Mouse (Mus musculus) MEL (cell line): Measurements from ENCODE around the gene Mfap1a. TPM values are rescaled to one million over a fixed set of nuclear protein-coding genes. Genes with fewer than 3 reads are reported as not detected.

Source experiments
- DNase-seq: peaks from one replicate; pipeline ENCODE4 v3.0.0; 2011; ENCODE audit warnings: low read depth, low spot score
- H3K27ac ChIP-seq: 2 replicates; pipeline ENCODE4 v1.5.1; 2012; ENCODE audit warnings: low read depth, mild to moderate bottlenecking, control low read depth, low read length, moderate library complexity; ENCODE audit not compliant: control insufficient read depth
- H3K27me3 ChIP-seq, 2 experiments: fragments of 150-350 bp in 1 of 2; sonication (generic) in 1 of 2; 2 replicates each; pipeline ENCODE4 v1.6.1; 2012; ENCODE audit warnings: low read length in 2 of 2, mild to moderate bottlenecking in 2 of 2, improper control_type of control experiment in 1 of 2, moderate library complexity in 1 of 2; ENCODE audit not compliant: insufficient read depth in 2 of 2, control insufficient read depth in 1 of 2
- H3K36me3 ChIP-seq, 2 experiments: 2 replicates each; pipeline ENCODE4 v1.6.1; 2012 to 2014; ENCODE audit warnings: low read length in 2 of 2, improper control_type of control experiment in 1 of 2, inconsistent platforms in 1 of 2, mild to moderate bottlenecking in 1 of 2; ENCODE audit not compliant: insufficient read depth in 2 of 2, control insufficient read depth in 1 of 2
- H3K4me1 ChIP-seq, 2 experiments: fragments of 150-350 bp in 1 of 2; sonication (generic) in 1 of 2; 2 replicates each; pipeline ENCODE4 v1.6.1; 2012; ENCODE audit warnings: low read length in 2 of 2, improper control_type of control experiment in 1 of 2, mild to moderate bottlenecking in 1 of 2; ENCODE audit not compliant: insufficient read depth in 2 of 2, control insufficient read depth in 1 of 2
- H3K4me3 ChIP-seq, 2 experiments: fragments of 150-350 bp in 1 of 2; sonication (generic) in 1 of 2; 2 replicates each; pipeline ENCODE4 v1.5.1; 2012; ENCODE audit warnings: low read depth in 2 of 2, low read length in 2 of 2, mild to moderate bottlenecking in 2 of 2, moderate library complexity in 2 of 2, control low read depth in 1 of 2, improper control_type of control experiment in 1 of 2; ENCODE audit not compliant: control insufficient read depth in 1 of 2, insufficient read depth in 1 of 2
- H3K79me2 ChIP-seq: 2 replicates; pipeline ENCODE4 v1.6.1; 2012; ENCODE audit warnings: mild to moderate bottlenecking, low read length, moderate library complexity; ENCODE audit not compliant: control insufficient read depth, poor library complexity, insufficient read depth
- H3K9ac ChIP-seq: 2 replicates; pipeline ENCODE4 v1.6.1; 2012; ENCODE audit warnings: low read depth, mild to moderate bottlenecking, control low read depth, low read length, moderate library complexity; ENCODE audit not compliant: control insufficient read depth, poor library complexity, severe bottlenecking
- H3K9me3 ChIP-seq: fragments of 150-350 bp; sonication (generic); replicated peaks from 2 replicates; pipeline ENCODE4 v1.6.1; 2012; ENCODE audit warnings: mild to moderate bottlenecking, low read length, improper control_type of control experiment, moderate library complexity; ENCODE audit not compliant: insufficient read depth
- BHLHE40 ChIP-seq: IDR thresholded peaks from 2 replicates; pipeline ENCODE4 v1.6.1; 2012; ENCODE audit warnings: low read depth, mild to moderate bottlenecking, inconsistent platforms, low read length, improper control_type of control experiment, borderline replicate concordance
- CTCF ChIP-seq, 3 experiments: IDR thresholded peaks in 2 of 3; conservative IDR thresholded peaks in 1 of 3; 2 replicates each; pipeline ENCODE4 v1.5.1; 2011 to 2012; ENCODE audit warnings: low read length in 3 of 3, low read depth in 2 of 3, mild to moderate bottlenecking in 2 of 3, improper control_type of control experiment in 1 of 3, inconsistent platforms in 1 of 3, mixed read lengths in 1 of 3, moderate library complexity in 1 of 3; ENCODE audit not compliant: control insufficient read depth in 1 of 3, insufficient read depth in 1 of 3, poor library complexity in 1 of 3, severe bottlenecking in 1 of 3
- EP300 ChIP-seq, 2 experiments: IDR thresholded peaks; 2 replicates each; pipeline ENCODE4 v1.6.1; 2011; ENCODE audit warnings: improper control_type of control experiment in 2 of 2, low read length in 2 of 2, low read depth in 1 of 2, mild to moderate bottlenecking in 1 of 2
- JUND ChIP-seq: IDR thresholded peaks from 2 replicates; pipeline ENCODE4 v1.6.1; 2011; ENCODE audit warnings: low read depth, mild to moderate bottlenecking, improper control_type of control experiment, low read length
- MAFK ChIP-seq: IDR thresholded peaks from 2 replicates; pipeline ENCODE4 v1.6.1; 2011; ENCODE audit warnings: low read depth, mild to moderate bottlenecking, low read length, improper control_type of control experiment, borderline replicate concordance
- MXI1 ChIP-seq: IDR thresholded peaks from 2 replicates; pipeline ENCODE4 v1.6.1; 2011; ENCODE audit warnings: mild to moderate bottlenecking, low read depth, low read length, improper control_type of control experiment
- NELFE ChIP-seq: IDR thresholded peaks from 2 replicates; pipeline ENCODE4 v1.6.1; 2011; ENCODE audit warnings: low read depth, low read length, improper control_type of control experiment
- POLR2AphosphoS2 ChIP-seq: IDR thresholded peaks from 2 replicates; pipeline ENCODE4 v1.6.1; 2011; ENCODE audit warnings: low read length, improper control_type of control experiment
- RCOR1 ChIP-seq: IDR thresholded peaks from 2 replicates; pipeline ENCODE4 v1.6.1; 2012; ENCODE audit warnings: low read depth, mild to moderate bottlenecking, inconsistent platforms, low read length, improper control_type of control experiment
- SMC3 ChIP-seq: IDR thresholded peaks from 2 replicates; pipeline ENCODE4 v1.6.1; 2011; ENCODE audit warnings: low read depth, low read length, improper control_type of control experiment
- TAL1 ChIP-seq: IDR thresholded peaks from 2 replicates; pipeline ENCODE4 v1.6.1; 2012; ENCODE audit warnings: mild to moderate bottlenecking, inconsistent platforms, low read length, moderate library complexity, mixed read lengths
- TCF12 ChIP-seq: IDR thresholded peaks from 2 replicates; pipeline ENCODE4 v1.6.1; 2014; ENCODE audit warnings: low read depth, mild to moderate bottlenecking, inconsistent platforms, low read length, improper control_type of control experiment, moderate library complexity
- USF2 ChIP-seq, 2 experiments: IDR thresholded peaks; 2 replicates each; pipeline ENCODE4 v1.6.1; 2011 to 2012; ENCODE audit warnings: improper control_type of control experiment in 2 of 2, low read length in 2 of 2, borderline replicate concordance in 1 of 2, inconsistent platforms in 1 of 2, low read depth in 1 of 2, mild to moderate bottlenecking in 1 of 2; ENCODE audit not compliant: insufficient read depth in 1 of 2
- ZKSCAN1 ChIP-seq: IDR thresholded peaks from 2 replicates; pipeline ENCODE4 v1.6.1; 2012; ENCODE audit warnings: low read depth, mild to moderate bottlenecking, inconsistent platforms, low read length, improper control_type of control experiment, moderate library complexity
- ZMIZ1 ChIP-seq: IDR thresholded peaks from 2 replicates; pipeline ENCODE4 v1.6.1; 2012; ENCODE audit warnings: low read depth, mild to moderate bottlenecking, inconsistent platforms, low read length, improper control_type of control experiment, moderate library complexity
- polyA plus RNA-seq, 2 experiments: library from polyadenylated mRNA; stranded (reverse) in 1 of 2; unstranded in 1 of 2; fragments of >175 nt in 1 of 2; fragments of >200 nt in 1 of 2; gene quantifications; 2 replicates each; pipeline versions ENCODE4 v1.2.1 to v1.2.4; 2012; ENCODE audit warnings: low replicate concordance in 2 of 2, low read depth in 1 of 2; ENCODE audit not compliant: insufficient read length in 2 of 2, insufficient read depth in 1 of 2, missing spikeins in 1 of 2
- total RNA-seq: library from RNA; depleted of rRNA; stranded (reverse); fragments of 300-350 nt; gene quantifications from 2 replicates; pipeline ENCODE4 v1.2.3, GENCODE M21; 2012

Mfap1a gene
- total and polyA plus RNA-seq, 3 experiments = 23.8 to 29.3 TPM; not detected in 1

GRCm38 (mm10) chr2:121549630-121550029 lies 43.2 kb upstream of the Mfap1a start:
- Histone ChIP-seq H3K9me3 (no peaks in the 10 kb centered on the region), H3K36me3 (peaks cover 0 to under 1% of the 10 kb centered on the region in 2 experiments; a peak in 2 of 4 replicates), H3K9ac (no peak overlapping the region), H3K27me3 (no peaks in the 10 kb centered on the region), H3K4me3 (no peak overlapping the region), H3K27ac (no peak overlapping the region), H3K79me2 (no peaks in the 10 kb centered on the region), H3K4me1 (no peaks in the 10 kb centered on the region)
- no peak for DNase-seq
- TF ChIP-seq TAL1 = no peak
- TF ChIP-seq ZMIZ1 = no peak
- no peak for TF ChIP-seq RCOR1
- TF ChIP-seq POLR2AphosphoS2 = no peak
- no peak for TF ChIP-seq USF2 (IDR thresholded peaks at IDR 0.05; ENCODE audit: borderline replicate concordance in 1 of 2, insufficient read depth in 1 of 2, low read depth in 1 of 2, low read length in 2 of 2)
- TF ChIP-seq TCF12 = no peak
- no peak for TF ChIP-seq ZKSCAN1
- TF ChIP-seq SMC3 = no peak

DNA sequence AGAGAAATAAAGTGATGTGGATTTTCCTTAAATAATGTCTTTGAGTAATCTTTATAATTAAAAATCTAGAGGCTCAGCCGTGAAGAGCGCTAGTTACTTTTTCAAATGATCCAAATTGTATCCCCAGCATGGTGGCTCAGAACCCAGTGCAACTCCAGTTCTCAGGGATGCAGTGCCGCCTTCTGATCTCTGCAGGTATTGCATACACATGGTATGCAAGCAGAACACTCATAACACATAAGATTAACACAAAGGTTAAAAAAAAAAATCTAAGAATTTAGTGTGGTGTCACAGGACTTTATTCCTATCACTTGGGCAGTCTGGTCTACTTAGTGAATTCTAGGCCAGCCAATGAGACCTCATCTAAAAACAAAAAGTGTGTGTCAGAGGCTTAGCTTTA lies 38.4 kb upstream of the Mfap1a start:
- Histone ChIP-seq H3K36me3 (peaks cover 0 to 15% of the 10 kb centered on the region in 2 experiments; a peak in 2 of 4 replicates), H3K9me3 (no peaks in the 10 kb centered on the region), H3K79me2 (no peaks in the 10 kb centered on the region), H3K27ac (no peak overlapping the region), H3K9ac (no peak overlapping the region), H3K4me1 (no peaks in the 10 kb centered on the region), H3K27me3 (no peaks in the 10 kb centered on the region), H3K4me3 (no peak overlapping the region)
- no peak for TF ChIP-seq JUND
- peak; percentile 7 to 24 (median 7); a peak in 1 of 6 replicates for TF ChIP-seq CTCF (IDR thresholded peaks at IDR 0.05 in 2 of 3, conservative IDR thresholded peaks at IDR 0.05 in 1 of 3; ENCODE audit: control insufficient read depth in 1 of 3, insufficient read depth in 1 of 3, low read depth in 2 of 3, low read length in 3 of 3, poor library complexity in 1 of 3, severe bottlenecking in 1 of 3)
- no peak for TF ChIP-seq BHLHE40
- no peak for TF ChIP-seq POLR2AphosphoS2
- TF ChIP-seq EP300 (IDR thresholded peaks at IDR 0.05; ENCODE audit: low read depth in 1 of 2, low read length in 2 of 2) = no peak
- DNase-seq = peak; percentile 26

DNA sequence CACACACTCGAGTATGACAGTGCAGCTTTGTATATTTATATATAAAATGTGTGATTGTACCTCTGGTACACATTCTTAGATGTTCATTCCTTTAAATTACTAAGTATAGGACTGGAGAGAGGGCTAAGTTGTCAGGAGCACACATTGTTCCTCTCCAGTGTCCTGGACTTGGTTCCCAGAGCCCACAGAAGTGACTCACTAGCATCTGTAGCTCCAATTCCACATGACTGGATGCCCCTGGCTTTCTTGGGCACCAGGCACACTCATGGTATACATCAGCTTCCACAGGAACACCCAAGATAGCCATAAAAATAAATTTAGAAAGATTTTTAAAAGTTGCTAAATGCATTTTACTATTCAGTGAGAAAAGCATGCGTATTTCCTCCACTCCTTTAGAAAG lies 18.6 kb upstream of the Mfap1a start:
- peaks cover 5 to 6% of the 10 kb centered on the region in 2 experiments for H3K4me1 ChIP-seq
- H3K36me3 ChIP-seq = peaks cover 3 to 16% of the 10 kb centered on the region in 2 experiments
- no peak overlapping the region for H3K9ac ChIP-seq

More for the DNA sequence above, 18.6 kb upstream of the Mfap1a start:
- no peaks in the 10 kb centered on the region for H3K79me2 ChIP-seq
- no peaks in the 10 kb centered on the region for H3K27me3 ChIP-seq
- no peak overlapping the region for H3K4me3 ChIP-seq
- H3K9me3 ChIP-seq = no peaks in the 10 kb centered on the region
- no peak for DNase-seq
- TF ChIP-seq NELFE (no peak), MXI1 (no peak), TCF12 (no peak), MAFK (no peak)
- TF ChIP-seq, all 39 proteins: peak for 0
- H3K27ac ChIP-seq = no peak overlapping the region
